Mouse (Mus musculus) C2C12 (cell line): ENCODE data around the gene Gm44511.

Source experiments
- CTCF ChIP-seq: IDR thresholded peaks from one replicate; pipeline ENCODE4 v1.5.1; 2011; ENCODE audit not compliant: control insufficient read depth, insufficient read depth, insufficient read length
- FOSL1 ChIP-seq: IDR thresholded peaks from one replicate; pipeline ENCODE4 v1.8.0; 2011; ENCODE audit warnings: mild to moderate bottlenecking, low read length; ENCODE audit not compliant: poor library complexity, insufficient read depth, severe bottlenecking
- MAX ChIP-seq: IDR thresholded peaks from one replicate; pipeline ENCODE4 v1.6.1; 2011; ENCODE audit warnings: mild to moderate bottlenecking, control low read depth
- MYOD1 ChIP-seq: IDR thresholded peaks from one replicate; pipeline ENCODE4 v1.6.1; 2011; ENCODE audit warnings: low read depth; ENCODE audit not compliant: control insufficient read depth, insufficient read length
- MYOG ChIP-seq: IDR thresholded peaks from one replicate; pipeline ENCODE4 v1.6.1; 2011; ENCODE audit not compliant: control insufficient read depth, insufficient read length; ENCODE audit errors: extremely low read depth
- USF1 ChIP-seq: IDR thresholded peaks from one replicate; pipeline ENCODE4 v1.6.1; 2011; ENCODE audit warnings: low read depth, mild to moderate bottlenecking, control low read depth, moderate library complexity

DNA sequence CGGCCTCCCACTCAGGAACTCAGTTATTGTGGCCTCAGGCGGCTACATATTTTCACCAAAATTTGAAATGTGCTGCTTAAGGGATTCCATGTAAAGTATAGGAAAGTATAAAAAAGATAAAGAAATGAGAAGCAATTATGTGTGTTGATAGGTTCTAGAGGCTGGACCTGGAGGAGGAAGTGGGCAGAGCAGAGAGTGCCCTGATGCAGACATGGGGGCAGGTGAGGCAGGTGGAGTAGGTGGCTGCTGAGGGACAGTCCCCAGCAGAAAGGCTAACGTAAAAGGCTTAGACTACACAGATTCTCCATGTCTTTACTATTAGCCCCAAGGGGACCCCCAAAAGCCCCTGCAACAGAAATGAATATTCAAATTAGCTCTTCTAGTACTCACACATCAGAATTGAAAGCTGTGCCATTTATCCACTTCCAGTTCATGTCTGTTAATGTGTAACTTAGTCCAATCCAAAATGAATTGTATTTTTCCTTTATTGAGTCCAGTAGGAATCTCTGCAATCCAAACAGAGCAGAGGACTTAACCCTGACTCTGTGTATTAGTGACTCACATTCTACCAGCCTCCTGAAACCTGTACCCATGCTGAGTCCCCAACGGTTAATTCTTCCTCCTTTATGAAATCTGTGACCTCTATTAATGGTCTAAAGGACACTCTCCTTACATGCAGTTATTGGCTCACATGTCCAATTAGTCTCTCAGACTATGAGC lies 7.9 kb downstream of the Gm44511 start:
- TF ChIP-seq MYOD1, result no peak
- TF ChIP-seq CTCF, result no peak
- no peak for TF ChIP-seq MAX
- no peak for TF ChIP-seq FOSL1
- no peak for TF ChIP-seq MYOG
- TF ChIP-seq USF1, result no peak
